In the genomic region with DNA sequence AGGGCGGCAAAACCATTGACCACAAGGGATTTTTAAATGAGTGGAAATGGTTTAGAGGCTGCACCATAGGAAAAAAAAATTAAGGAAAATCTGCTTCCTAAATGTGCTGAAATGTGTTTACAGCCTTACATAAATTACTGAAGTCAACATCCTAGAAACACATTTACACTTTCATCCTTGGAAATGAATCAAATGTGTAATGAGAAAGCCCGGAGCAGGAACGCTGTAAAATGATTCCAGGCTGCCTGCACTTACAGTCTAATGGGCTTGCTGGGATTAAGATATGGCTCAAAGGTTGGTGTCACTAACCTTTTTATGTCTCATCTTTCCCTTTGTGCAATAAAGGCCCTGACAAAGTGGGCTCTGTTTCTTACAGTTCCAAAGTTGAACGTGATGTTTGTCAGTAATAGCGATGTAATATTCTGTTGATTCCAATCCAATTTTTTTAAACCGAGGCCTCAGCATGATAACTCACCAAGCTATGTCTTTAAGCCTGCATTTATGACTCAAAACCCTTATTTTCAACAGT, we compare ENCODE assay signal across 14 mouse cellular contexts.
"Had no signal": no experiment of that assay in that cellular context is flagged by ENCODE, and none has a peak within 500 bp of the region (broad histone marks: within the 10 kb centered on the region; RNA-seq: fewer than 3 reads in every experiment).

No protein-coding gene starts in this region.

- H3K4me3 ChIP-seq: limb, embryonic 12.5 days; liver, embryonic 12.5 days; midbrain, embryonic 12.5 days had no signal

- H3K9ac ChIP-seq: limb, embryonic 12.5 days; liver, embryonic 12.5 days; lung, embryonic 14.5 days; midbrain, embryonic 12.5 days had no signal

- H3K27me3 ChIP-seq: liver, embryonic 12.5 days; midbrain, embryonic 12.5 days had no signal

- ATAC-seq: intestine, postnatal 0 days; liver, embryonic 12.5 days; midbrain, embryonic 16.5 days had no signal

- H3K4me2 ChIP-seq: limb, embryonic 12.5 days; liver, embryonic 12.5 days; lung, embryonic 14.5 days; midbrain, embryonic 12.5 days had no signal

- H3K9me3 ChIP-seq: limb, embryonic 12.5 days; liver, embryonic 12.5 days; midbrain, embryonic 12.5 days had no signal

- H3K36me3 ChIP-seq: limb, embryonic 12.5 days; liver, embryonic 12.5 days; midbrain, embryonic 12.5 days had no signal

- H3K4me1 ChIP-seq: liver, embryonic 12.5 days; midbrain, embryonic 12.5 days had no signal

- DNase-seq: kidney, adult 9 months; kidney, postnatal 25 days; layer of hippocampus, adult 9-11 months; layer of hippocampus, postnatal 36 days; lung, embryonic 14.5 days; lung, postnatal 10 days; lung, postnatal 4 days; thymus, postnatal 4 days had no signal

- H3K27ac ChIP-seq: limb, embryonic 12.5 days; liver, embryonic 12.5 days; midbrain, embryonic 12.5 days; stomach, postnatal 0 days had no signal
